Mouse (Mus musculus) hindbrain, embryonic 14.5 days (tissue): ENCODE data around the gene Fbxo33. TPM values are rescaled to one million over a fixed set of nuclear protein-coding genes. Genes with fewer than 3 reads are reported as not detected.

Experiments used
- ATAC-seq: fragments of 200-750 bp; cut with Nextera tagmentation; 2 replicates; pipeline ENCODE4 v1.8.0; 2017; ENCODE audit warnings: moderate number of reproducible peaks, mild to moderate bottlenecking, moderate TSS enrichment, moderate library complexity; ENCODE audit not compliant: low FRiP score
- DNase-seq: peaks from one replicate; pipeline ENCODE4 v3.0.0-alpha.2; 2015; ENCODE audit warnings: low spot score
- H3K27ac ChIP-seq: fragments of 300-500 bp; sonication (generic); 2 replicates; pipeline ENCODE4 v1.5.1; 2014; ENCODE audit warnings: mild to moderate bottlenecking, moderate library complexity
- H3K27me3 ChIP-seq: fragments of 300-500 bp; sonication (generic); 2 replicates; pipeline ENCODE4 v1.6.1; 2014; ENCODE audit warnings: mild to moderate bottlenecking, low read length, mixed read lengths; ENCODE audit not compliant: control insufficient read depth, insufficient read depth
- H3K36me3 ChIP-seq: fragments of 300-500 bp; sonication (generic); replicated peaks from 2 replicates; pipeline ENCODE4 v1.6.1; 2014; ENCODE audit not compliant: control insufficient read depth, insufficient read depth
- H3K4me1 ChIP-seq: fragments of 300-500 bp; sonication (generic); replicated peaks from 2 replicates; pipeline ENCODE4 v1.6.1; 2014; ENCODE audit warnings: antibody characterized with exemption, low read length, mixed read lengths; ENCODE audit not compliant: control insufficient read depth, insufficient read depth
- H3K4me2 ChIP-seq: fragments of 300-500 bp; sonication (generic); replicated peaks from 2 replicates; pipeline ENCODE4 v1.6.1; 2014; ENCODE audit warnings: mild to moderate bottlenecking, moderate library complexity
- H3K4me3 ChIP-seq: fragments of 300-500 bp; sonication (generic); replicated peaks from 2 replicates; pipeline ENCODE4 v1.5.1; 2014; ENCODE audit warnings: mild to moderate bottlenecking, low read length
- H3K9ac ChIP-seq: fragments of 300-500 bp; sonication (generic); 2 replicates; pipeline ENCODE4 v1.6.1; 2014
- H3K9me3 ChIP-seq: fragments of 300-500 bp; sonication (generic); 2 replicates; pipeline ENCODE4 v1.6.1; 2016; ENCODE audit warnings: low read length; ENCODE audit not compliant: control insufficient read depth
- WGBS: fragments of 180-500 bp; shearing (Covaris S2); extraction: QIAGEN DNeasy Blood & Tissue Kit; methylation state at CpG from one replicate; pipeline ENCODE4 v1.1.7; 2014; 5-methylcytosine and 5-hydroxymethylcytosine counted together
- microRNA-seq: library from miRNA; unstranded; fragments of <30 nt; microRNA quantifications from one replicate; pipeline ENCODE4, GENCODE M21; 2016
- polyA plus RNA-seq: library from polyadenylated mRNA; unstranded; fragments of >200 nt; fragmentation: Nextera tagmentation; extraction: Ambion mirVana; gene quantifications from 2 replicates; pipeline ENCODE4 v1.2.1, GENCODE M21; 2014

The Fbxo33 gene
- polyA plus RNA-seq, 1 experiment from 2014 or later, result 10.7 TPM

DNA sequence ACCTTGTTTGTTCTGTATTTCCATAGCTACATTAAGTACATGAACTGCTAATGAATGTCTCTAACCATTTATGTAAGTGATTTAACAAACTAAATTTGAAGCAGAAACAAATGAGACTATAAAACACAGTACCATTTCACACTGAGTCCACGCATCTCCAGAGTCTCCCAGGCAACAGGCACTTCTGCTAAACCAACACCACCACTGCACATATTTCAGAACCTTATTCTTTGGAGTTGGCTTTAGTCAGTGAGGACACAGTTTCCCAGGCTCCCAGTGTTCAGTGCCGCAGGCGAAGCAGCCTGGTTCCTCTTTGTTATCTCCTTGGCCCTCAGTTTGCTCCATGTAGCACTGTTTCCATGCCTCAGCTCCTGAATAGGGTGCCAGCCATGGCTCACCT is 41.7 kb downstream of the Fbxo33 start:
- Histone ChIP-seq H3K27ac (no peak overlapping the region), H3K9ac (no peak overlapping the region), H3K36me3 (peaks cover 75% of the 10 kb centered on the region), H3K9me3 (no peaks in the 10 kb centered on the region), H3K4me2 (no peak overlapping the region), H3K4me3 (no peak overlapping the region), H3K4me1 (no peaks in the 10 kb centered on the region), H3K27me3 (no peaks in the 10 kb centered on the region)
- 89% methylated on average over 3 of the region's 3 CpGs for WGBS
- DNase-seq (no peak), ATAC-seq (no peak)

DNA sequence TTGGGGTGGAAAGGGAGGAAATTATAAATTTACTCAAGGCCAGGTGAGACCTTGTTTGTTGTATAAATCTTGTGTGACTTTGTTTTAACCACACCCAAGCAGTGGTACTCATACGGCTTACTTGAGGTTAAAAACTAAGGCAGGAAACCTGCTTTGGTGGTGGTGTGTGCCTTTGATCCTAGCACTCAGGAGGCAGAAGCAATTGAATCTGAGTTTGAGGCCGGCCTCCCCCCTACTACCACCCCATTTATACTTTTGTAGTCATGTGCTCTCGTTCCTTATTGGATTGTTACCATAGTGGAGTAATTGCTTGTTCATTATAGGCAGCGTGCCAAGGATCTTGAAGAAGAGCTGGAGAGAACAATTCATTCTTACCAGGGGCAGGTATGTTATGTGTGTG is 49.6 kb downstream of the Fbxo33 start:
- no peak for ATAC-seq
- 93% methylated on average over 4 of the region's 4 CpGs for WGBS

DNA sequence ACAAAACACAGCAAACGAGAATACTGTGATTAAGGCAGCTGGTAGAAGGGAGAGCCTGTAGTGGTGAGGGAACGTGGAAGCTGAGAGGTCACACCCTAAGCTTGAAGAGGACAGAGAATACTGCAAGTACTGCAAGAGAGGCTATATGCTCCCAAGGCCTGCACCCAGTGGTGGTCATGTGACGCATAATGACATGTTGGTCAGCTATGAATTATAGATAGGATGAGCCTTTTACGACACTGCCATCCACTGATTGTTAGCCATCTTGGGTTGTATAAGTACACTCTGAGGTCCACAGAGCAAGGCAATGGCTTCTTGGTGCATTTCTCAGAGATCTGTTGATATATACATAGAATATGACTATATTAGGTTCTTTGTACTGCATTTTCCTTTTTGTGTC is 53.0 kb downstream of the Fbxo33 start:
- WGBS, result 91% methylated on average over 4 of the region's 4 CpGs

More for the DNA sequence above, 49.6 kb downstream of the Fbxo33 start:
- Histone ChIP-seq H3K4me1 (no peaks in the 10 kb centered on the region), H3K9me3 (no peaks in the 10 kb centered on the region), H3K36me3 (peaks cover 36% of the 10 kb centered on the region), H3K4me2 (no peak overlapping the region), H3K27me3 (no peaks in the 10 kb centered on the region), H3K9ac (no peak overlapping the region), H3K27ac (no peak overlapping the region), H3K4me3 (no peak overlapping the region)
- no peak for DNase-seq

DNA sequence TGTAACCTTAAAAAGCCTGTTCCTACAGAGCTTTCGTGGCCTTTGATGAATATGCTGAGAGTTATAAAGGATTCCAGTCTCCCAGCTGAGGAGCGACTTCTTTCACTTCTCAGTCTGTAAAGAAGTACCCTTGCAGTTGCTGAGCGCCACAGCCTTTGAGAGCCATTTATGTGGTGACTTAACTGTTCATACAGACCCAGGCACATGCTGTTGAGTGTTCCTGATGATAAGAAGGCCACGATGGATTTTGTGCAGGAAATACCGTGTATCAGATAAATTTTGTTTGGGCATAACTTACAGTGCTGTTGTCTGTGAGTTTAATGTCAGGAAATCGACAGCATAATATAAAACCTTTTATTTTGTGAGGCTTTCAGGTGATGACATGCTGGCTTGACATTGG is 55.0 kb downstream of the Fbxo33 start:
- Histone ChIP-seq H3K36me3 (peaks cover 55% of the 10 kb centered on the region), H3K9ac (no peak overlapping the region), H3K9me3 (no peaks in the 10 kb centered on the region), H3K4me3 (no peak overlapping the region), H3K27me3 (no peaks in the 10 kb centered on the region), H3K4me2 (no peak overlapping the region), H3K4me1 (no peaks in the 10 kb centered on the region), H3K27ac (no peak overlapping the region)
- 93% methylated on average over 6 of the region's 6 CpGs for WGBS
- DNase-seq (no peak), ATAC-seq (no peak)

More for the DNA sequence above, 53.0 kb downstream of the Fbxo33 start:
- Histone ChIP-seq H3K4me3 (no peak overlapping the region), H3K27ac (no peak overlapping the region), H3K36me3 (peaks cover 55% of the 10 kb centered on the region), H3K9me3 (no peaks in the 10 kb centered on the region), H3K4me2 (no peak overlapping the region), H3K27me3 (no peaks in the 10 kb centered on the region), H3K4me1 (no peaks in the 10 kb centered on the region), H3K9ac (no peak overlapping the region)
- DNase-seq (no peak), ATAC-seq (no peak)

DNA sequence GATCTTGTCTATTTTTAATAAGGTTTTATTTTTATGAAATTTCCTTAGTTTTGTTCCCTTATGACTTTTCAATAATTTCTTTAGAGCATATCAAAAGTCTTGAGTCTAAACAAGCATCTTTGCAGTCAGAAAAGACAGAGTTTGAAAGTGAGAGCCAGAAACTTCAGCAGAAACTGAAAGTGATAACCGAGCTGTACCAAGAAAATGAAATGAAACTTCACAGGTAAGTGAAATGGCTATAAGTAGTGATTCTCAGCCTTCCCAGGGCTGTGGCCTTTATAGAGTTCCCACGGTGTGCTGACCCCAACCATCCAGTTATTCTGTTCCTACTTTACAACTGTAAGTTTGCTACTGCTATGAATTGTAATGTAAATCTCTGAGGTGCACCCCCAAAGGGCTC is 56.7 kb downstream of the Fbxo33 start:
- H3K4me3 ChIP-seq, result no peak overlapping the region
- H3K27me3 ChIP-seq, result no peaks in the 10 kb centered on the region
- DNase-seq, result no peak
- no peaks in the 10 kb centered on the region for H3K9me3 ChIP-seq
- no peak overlapping the region for H3K27ac ChIP-seq
- ATAC-seq, result no peak
- peaks cover 64% of the 10 kb centered on the region for H3K36me3 ChIP-seq
- 95% methylated on average over 2 of the region's 2 CpGs for whole genome bisulfite sequencing
- H3K9ac ChIP-seq, result no peak overlapping the region
- H3K4me1 ChIP-seq, result no peaks in the 10 kb centered on the region
- no peak overlapping the region for H3K4me2 ChIP-seq

DNA sequence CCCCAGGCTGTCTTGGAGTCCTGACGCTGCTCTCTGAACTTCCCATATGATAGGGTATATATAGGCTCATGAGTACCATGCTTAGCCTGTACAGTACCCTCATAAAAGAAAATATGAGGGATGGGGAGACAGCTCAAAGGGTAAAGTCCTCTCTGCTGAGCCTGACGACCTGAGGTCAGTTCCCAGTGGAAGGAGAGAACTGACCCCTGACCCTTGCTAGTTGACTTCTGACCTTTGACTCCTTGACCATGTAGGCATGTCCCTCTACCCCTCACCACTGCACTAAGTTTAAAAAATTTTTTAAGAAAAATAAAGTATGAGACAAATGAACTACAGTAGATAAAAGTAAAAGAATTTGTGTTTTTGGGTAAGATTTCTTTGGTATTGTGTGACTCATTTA is 58.4 kb downstream of the Fbxo33 start:
- WGBS, result 63% methylated on average over 2 of the region's 2 CpGs
- no peak overlapping the region for H3K4me3 ChIP-seq
- ATAC-seq, result no peak
- no peak overlapping the region for H3K4me2 ChIP-seq
- no peak overlapping the region for H3K27ac ChIP-seq
- H3K27me3 ChIP-seq, result no peaks in the 10 kb centered on the region
- no peak overlapping the region for H3K9ac ChIP-seq
- H3K36me3 ChIP-seq, result peaks cover 69% of the 10 kb centered on the region
- H3K4me1 ChIP-seq, result no peaks in the 10 kb centered on the region
- H3K9me3 ChIP-seq, result no peaks in the 10 kb centered on the region
- no peak for DNase-seq

Small RNA genes lying within 50 kb of the gene (microRNA-seq; reads per million reads assigned to microRNA genes)
- not detected for gene Gm27284

Other genes starting within 250 kb of the Fbxo33 start
- 130 and 144 TPM in 2 replicates for gene Sec23a, start 207.7 kb downstream of the Fbxo33 start, polyA plus RNA-seq
- 11.8 and 13.9 TPM in 2 replicates for gene Gemin2, start 206.3 kb downstream of the Fbxo33 start, polyA plus RNA-seq
- gene Trappc6b, start 158.3 kb downstream of the Fbxo33 start, polyA plus RNA-seq, result 110 and 111 TPM in 2 replicates
- 63.4 and 70.6 TPM in 2 replicates for gene Pnn, start 152.8 kb downstream of the Fbxo33 start, polyA plus RNA-seq
- gene Mia2, start 123.9 kb downstream of the Fbxo33 start, polyA plus RNA-seq, result 34.4 and 38.7 TPM in 2 replicates